Mouse (Mus musculus): ENCODE data around the gene Senp1.

Gene Senp1

DNA sequence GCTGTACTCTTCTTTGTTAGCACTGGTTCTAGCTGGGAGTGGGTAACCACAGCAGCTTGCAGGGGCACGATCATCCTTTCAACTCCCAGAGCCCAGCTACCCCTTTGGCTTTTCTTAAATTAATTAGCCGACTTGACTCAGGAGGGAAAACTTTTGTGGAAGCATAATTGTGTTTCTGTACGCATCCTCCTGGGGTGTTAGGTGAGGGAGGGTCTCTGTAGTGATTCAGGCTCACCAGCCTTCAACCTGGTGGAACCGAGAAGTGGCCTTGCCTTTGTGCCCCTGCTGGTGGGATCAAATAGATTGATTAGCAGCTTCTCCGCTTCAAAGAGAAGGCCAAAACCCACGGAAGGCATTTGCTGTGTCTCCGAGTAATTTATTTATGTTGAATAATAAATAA is 93.6 kb downstream of the Senp1 start:
- DNase-seq = no peak

DNA sequence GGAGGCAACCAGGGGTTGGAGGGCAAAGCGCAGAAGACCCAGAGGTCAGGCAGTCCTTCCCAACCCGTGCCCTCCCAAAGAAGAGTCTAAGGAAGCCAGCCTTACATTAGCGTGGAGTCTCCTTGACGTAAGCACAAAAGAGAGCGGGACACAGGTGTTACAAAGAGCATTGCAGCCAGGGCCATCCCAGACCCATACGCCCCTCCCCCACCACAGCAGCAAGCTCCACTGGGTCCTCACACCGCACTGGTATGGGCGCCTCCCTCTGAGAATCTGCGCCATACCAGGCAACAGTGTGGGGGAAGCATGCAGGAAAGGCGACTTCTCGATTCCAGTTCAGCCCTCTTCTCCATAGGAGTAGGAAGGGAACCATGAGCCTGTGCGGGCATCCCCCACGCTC is 94.0 kb downstream of the Senp1 start:
- no peak for DNase-seq

DNA sequence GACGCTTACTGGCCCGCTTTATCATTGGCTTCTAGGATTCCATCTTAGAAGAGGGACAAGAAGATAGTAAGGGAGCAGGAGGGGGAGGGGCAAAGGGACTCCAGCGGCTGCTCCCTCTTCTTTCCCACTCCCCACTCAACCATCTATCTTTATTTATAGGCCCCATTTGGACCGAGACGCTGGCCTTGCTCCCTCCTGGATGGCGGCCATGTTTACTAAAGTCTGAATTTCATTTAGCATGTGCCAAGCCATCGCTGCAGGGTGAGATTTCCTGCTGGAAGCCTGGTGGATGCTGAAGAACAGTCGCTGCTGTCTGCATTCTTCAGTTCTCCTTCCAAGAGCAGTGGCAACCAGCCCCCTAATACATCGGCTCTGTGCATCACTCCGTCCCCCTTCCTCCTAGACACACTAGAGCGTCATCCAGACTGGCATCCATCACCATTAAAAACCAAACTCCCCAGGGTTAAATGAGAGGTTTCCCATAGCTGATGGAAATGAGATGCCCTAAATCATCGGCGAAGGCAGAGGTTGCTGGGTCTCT is 96.8 kb downstream of the Senp1 start:
- DNase-seq = peak; percentile 17

DNA sequence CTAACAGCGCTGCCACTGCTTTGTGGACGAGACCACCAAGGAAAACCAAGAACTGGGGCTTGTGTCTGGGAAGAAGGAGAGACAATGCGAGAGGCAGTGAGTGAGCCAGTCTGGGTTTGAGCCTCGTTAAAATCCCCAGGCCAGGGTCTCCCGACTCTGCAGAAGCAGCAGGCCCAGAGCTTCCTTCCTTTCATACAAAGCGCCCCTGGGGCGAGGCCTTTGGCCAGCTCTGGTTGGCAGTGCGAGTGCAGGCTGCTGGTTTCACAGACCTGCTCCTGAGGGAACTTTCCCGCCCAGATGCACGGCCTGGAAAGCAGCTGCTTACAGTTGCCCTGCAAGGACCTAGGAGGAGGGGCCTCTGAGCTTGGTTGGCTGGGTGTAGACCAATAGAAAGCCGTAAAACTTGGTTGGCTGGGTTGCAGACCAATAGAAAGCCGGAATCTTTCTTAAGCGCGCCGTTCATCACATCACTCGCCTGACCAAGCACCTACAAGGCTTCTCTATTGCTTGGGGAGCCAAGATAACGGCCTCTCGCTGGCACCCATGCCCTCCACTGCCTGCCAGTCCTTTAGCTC is 100.7 kb downstream of the Senp1 start:
- peak; percentile 83 for DNase-seq

DNA sequence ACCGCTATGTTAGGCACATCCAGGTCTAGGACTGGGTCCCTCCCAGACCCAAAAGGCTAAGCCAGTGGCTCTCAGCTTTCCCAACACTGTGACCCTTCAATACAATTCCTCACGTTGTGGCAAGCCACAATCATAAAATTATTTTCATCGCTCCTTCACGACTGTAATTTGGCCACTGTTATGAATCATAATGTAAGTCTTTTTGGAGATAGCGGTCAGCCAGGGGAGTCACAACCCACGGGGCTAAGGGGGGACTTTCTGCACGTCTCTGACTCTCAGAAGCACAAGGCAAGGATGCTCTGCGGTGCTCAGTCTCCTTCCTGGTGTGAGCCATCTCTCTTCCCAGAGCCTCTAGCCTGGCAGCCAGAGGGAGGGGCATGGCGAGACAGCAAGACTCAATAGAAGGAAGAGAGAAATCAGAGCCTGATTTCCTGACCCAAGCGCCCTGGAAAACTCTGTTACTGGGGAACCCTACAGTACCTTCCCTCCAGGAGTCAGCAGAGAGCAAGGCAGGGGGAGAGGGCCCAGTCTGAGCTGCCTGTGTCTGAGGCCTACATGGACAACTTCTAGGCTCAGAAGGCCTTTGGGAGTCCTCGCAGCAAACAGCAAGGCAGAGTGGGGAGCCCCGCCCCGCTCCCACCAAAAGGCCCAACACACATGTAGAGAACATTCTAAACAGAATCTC is 101.4 kb downstream of the Senp1 start:
- no peak for DNase-seq

DNA sequence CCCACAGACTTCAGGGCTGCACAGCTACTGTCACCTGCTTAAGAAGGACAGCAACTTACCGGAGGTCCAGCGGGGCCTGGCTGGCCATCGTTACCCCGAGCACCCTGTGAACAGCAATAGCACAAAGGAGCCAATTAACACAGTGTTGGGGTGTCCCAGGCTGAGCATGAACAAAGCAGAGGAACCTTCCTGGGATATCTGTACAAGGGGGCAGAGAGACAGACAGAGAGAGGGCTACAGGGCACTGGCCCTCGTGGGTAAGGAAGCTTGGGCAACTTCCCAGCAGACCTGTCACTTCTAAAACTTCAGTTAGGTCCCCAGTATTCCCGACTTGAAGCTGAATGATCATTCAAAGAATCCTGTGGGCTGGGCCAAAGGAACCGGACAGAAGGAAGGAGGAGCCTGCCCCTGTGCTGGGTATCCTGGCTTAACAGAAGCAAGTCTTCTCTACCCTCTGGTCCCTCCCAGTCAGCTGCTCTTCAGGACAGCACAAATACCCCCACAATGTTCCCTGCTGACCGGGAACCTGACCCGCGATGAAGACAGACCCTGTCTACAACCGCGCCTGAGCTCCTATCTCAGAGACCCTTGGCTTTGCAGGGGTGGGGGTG is 102.2 kb downstream of the Senp1 start:
- no peak for DNase-seq

DNA sequence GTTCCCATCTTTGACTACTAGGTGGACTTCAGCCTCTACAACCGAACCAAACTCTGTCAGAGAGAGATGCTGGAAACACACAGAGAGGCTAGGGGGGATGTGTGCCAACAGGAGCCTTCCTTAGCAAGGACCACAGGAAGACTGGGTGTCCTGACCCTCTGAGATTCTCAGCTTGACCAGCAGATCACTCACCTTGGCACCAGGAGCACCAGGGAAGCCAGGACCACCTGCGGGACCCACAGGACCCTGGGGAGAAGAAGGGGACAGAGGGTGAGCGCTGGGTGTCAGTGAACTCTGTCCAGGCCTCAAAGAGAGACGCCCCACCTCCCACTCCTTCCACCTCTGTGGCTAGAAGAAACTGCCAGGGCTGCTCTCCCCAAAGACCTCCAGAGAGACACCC is 102.8 kb downstream of the Senp1 start:
- no peak for DNase-seq

DNA sequence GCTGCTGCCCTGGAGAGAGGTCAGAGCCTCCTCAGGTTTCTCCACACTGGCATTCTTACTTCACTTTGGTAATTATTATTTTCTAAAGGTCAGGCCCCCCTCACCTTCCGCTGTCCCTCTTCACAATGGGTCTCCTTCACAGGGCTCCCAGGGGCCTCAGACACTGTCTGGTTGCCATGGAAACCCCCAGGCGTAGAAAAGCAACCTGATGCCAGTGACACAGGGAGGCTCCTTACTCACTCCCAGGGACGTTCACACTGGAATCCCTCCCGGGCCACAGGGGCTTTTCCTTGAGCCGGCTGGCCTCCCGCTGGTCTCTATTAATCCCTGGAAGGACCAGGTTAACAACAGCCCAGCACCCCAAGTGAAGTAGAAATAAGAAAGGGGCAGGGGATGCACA is 103.4 kb downstream of the Senp1 start:
- DNase-seq = no peak

DNA sequence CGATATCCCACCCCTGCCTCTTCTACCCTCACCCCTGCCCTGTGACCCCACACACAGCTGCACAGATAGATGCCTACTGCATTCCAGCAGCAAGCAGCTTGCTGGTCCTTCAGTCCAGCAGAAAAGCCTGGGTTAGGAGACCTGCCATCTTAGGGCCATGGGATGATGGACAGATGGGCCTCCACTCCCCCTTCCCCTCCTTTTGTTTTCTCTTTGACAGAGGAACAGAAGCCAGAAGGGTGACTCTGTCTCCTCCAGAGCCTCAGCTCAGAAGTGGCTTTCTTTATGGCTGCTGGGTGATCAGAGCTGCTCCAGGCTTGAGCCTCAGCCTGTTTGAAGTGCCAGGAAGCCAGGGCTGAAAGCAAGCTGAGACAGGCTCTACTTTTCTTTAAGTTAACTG is 104.0 kb downstream of the Senp1 start:
- no peak for DNase-seq

Measured in right cerebral cortex, adult 18-20 months (tissue).